Mouse (Mus musculus): Measurements from ENCODE around the gene Irx2. TPM values are rescaled to one million over a fixed set of nuclear protein-coding genes. Genes with fewer than 3 reads are reported as not detected.

Irx2 gene
- 10 to 100 TPM; 12.4 to 15.5 TPM for total RNA-seq (2021)

DNA sequence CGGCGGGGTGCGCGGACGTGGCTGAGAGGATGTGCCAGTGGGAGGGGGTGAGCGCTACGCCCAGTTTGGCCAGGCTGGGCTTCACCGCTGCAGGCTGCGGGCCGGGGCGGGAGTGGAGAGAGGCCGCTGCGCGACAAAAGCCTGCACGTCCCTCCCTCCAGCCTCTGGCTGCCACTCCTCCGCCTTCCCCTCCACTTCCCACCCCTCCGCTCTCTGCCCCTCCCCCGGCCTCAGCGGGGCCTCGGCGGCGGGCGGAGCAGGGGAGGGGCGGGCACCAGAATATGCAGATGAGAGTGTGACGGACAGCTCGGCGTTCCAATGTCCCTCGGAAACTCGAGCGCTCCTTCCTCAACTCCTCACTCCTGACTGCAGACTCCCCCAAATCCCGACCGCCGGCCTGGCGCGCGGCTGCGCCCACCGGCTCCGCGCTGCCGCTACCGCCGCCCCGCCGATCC lies at the start of gene Irx2:
Gene Irx2, plus strand, starts transcription at position 359 of the 455 bp plus-strand sequence.
- peak; percentile 82 for DNase-seq

DNA sequence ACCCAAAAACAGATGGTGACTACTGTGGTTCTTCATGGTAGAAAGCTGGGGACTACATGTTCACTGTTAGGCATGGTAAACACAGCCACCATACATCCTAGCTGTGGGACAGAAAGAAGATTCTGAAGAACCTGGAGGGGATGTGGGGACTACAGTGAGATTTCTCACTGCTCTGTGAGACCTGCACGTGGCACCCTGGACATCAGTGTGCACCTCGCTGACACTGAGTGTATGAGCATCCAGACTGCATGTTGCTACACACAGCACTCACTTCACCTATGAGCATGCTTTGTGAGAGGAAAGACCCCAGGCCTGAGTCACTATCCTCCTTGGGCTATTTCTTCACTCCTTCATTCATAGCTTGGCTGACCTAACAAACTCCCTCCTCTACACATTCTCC lies 47.3 kb upstream of the Irx2 start:
- DNase-seq, result no peak

GRCm38 (mm10) chr13:72592526-72592925 lies 36.1 kb upstream of the Irx2 start:
- no peak for DNase-seq

DNA sequence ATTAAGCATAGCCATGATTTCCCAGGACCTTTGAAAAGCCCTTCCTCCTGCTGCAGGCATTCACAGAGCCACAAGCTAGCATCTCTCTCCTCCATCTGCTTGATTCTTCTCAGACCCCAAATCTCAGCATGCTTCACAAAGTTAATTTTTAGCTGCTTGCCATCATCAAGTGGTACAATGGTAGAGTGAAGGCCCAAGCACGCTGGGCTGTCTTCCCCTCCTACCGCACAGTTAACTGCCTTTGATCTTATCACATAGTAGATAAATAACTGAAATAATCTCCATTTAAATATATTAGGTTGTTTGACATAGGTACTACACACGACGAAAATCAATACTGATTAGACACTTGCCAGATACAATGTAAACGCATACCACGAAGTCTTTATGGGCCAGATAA lies 35.3 kb upstream of the Irx2 start:
- DNase-seq, result no peak

- DNase-seq, result no peak
These were observed 34.9 kb upstream of the Irx2 start for GRCm38 (mm10) chr13:72593710-72594111.

GRCm38 (mm10) chr13:72599254-72599653 lies 29.4 kb upstream of the Irx2 start:
- no peak for DNase-seq

DNA sequence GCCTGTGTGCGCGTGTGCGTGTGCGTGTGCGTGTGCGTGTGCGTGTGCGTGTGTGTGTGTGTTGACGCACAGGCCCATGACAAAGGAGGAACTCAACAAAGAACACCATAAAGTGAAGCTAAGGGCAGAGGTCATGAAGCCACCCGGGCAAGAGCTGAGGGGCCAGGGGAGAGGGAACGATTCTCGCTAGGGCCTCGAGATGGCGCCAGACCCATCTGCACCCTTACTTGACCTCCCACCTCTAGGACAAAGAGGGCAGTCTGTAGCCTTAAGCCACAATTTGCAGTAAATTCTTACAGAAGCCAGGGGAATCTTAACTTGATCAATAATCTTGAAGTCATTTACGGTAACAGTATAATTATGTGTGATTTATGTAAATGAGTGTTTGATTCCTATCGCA lies 19.9 kb upstream of the Irx2 start:
- DNase-seq, result no peak

DNA sequence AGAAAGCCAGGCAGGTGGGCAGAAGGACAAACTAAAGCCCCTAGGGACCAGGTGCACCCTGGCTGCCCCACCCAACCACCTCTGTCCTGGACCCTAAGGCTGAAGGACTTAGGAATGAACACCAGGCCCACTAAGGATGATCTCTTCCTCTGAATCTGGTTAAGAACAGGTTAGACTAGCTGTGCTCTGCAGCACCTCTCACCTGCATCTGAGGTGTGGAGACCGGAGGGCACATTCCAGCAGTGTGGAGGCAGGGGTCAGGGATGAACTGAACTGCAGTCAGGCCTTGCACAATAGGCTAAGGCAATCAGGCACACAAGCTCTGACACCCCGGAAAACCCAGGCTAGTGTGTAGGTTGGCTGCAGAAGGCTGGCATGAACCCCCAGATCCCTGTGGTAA lies 18.3 kb upstream of the Irx2 start:
- no peak for DNase-seq

- peak; percentile 56 for DNase-seq
These were observed 4.4 kb upstream of the Irx2 start for GRCm38 (mm10) chr13:72623926-72624846.

- no peak for DNase-seq
These were observed 3.8 kb upstream of the Irx2 start for GRCm38 (mm10) chr13:72624847-72625170.

GRCm38 (mm10) chr13:72625236-72625950 lies 3.2 kb upstream of the Irx2 start:
- DNase-seq, result peak; percentile 32

- DNase-seq, result peak; percentile 20
These were observed 964 bp upstream of the Irx2 start for GRCm38 (mm10) chr13:72627391-72628321.

DNA sequence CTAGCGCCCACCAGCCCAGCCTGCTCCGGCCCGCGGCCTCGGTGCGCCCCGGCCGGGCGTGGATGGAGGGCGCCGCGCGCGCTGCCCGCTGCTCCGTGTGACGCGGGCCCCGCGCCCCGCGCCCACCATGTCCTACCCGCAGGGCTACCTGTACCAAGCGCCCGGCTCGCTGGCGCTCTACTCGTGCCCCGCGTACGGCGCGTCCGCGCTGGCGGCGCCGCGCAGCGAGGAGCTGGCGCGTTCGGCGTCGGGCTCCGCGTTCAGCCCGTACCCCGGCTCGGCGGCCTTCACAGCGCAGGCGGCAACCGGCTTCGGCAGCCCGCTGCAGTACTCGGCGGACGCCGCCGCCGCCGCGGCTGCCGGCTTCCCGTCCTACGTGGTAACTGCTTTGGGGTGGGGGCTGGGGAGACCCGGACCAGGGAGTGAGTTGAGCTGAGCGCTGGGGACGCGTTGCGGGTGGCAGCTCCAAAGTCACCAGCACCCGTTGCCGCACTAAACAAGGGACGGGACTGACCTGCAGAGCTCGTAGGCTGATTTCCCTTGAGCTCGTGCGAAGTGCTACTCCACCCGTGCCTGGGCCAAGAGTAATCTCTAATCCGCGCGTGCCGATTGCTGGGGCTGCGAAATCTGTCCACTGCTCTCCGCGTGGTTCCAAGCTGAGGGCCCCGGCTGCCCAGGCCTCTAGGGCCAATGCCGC lies 463 bp downstream of the Irx2 start:
- peak; percentile 26 for DNase-seq

GRCm38 (mm10) chr13:72629806-72630205 lies 1.2 kb downstream of the Irx2 start:
- no peak for DNase-seq

DNA sequence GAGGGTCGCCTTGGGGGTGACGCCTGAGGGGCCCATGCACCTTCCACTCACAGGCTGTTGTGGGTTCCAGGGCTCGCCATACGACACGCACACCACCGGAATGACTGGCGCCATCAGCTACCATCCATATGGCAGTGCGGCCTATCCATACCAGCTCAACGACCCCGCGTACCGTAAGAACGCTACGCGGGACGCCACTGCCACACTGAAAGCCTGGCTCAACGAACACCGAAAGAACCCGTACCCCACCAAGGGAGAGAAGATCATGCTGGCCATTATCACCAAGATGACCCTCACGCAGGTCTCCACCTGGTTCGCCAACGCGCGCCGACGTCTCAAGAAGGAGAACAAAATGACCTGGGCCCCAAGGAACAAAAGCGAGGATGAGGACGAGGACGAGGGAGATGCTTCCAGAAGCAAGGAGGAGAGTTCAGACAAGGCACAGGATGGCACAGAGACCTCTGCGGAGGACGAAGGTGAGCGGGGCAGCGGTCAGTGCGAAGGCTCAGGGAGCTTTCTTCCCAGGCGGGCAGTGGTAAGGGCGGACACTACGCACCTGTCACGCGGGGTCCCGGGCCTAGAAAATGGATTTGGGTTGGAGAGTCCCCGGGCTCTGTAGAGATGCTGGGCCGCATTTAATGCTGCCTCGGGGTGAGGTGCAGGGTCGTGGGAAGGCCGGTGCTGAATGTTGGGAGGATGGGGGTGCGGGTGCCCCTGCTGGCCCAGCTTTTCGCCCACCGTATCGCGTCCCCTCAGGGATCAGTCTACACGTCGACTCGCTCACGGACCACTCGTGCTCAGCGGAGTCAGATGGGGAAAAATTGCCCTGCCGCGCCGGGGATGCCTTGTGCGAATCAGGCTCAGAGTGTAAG lies 2.1 kb downstream of the Irx2 start:
- no peak for DNase-seq

DNA sequence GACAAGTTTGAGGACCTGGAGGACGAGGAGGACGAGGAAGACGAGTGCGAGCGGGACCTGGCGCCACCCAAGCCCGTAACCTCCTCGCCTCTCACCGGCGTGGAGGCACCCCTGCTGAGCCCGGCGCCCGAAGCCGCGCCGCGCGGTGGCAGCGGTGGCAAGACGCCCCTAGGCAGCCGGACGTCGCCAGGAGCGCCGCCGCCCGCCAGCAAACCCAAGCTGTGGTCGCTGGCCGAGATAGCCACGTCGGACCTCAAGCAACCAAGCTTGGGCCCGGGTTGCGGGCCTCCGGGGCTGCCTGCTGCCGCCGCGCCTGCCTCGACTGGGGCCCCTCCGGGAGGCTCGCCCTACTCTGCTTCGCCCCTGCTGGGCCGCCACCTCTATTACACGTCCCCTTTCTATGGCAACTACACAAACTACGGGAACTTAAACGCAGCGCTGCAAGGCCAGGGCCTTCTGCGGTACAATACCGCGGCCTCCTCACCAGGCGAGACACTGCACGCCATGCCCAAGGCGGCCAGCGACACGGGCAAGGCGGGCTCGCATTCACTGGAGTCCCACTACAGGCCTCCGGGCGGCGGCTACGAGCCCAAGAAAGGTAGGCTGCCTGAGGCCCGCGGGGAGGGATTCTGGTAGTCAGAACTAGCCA lies 2.9 kb downstream of the Irx2 start:
- peak; percentile 32 for DNase-seq

- DNase-seq, result no peak
These were observed 3.7 kb downstream of the Irx2 start for GRCm38 (mm10) chr13:72632361-72632760.

DNA sequence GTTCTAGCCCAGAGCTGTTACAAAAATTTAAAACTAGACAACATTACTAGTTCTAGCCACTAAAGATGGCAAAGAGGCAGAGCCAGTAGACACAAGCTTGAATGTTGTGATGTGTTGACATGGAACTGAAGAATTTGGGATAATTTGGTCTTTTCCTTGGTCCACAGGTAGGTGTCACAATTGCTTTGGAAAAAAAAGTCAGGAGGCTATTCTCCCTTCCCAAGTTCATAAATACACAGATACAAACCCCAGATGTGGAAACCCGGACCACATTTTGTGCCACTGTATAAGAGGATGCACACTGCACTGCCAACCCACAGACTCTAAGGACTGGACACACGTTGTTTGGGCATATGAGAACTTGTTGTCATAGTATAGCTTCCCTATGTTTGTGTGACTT lies 4.5 kb downstream of the Irx2 start:
- no peak for DNase-seq

GRCm38 (mm10) chr13:72634752-72635315 lies 6.2 kb downstream of the Irx2 start:
- DNase-seq, result no peak

DNA sequence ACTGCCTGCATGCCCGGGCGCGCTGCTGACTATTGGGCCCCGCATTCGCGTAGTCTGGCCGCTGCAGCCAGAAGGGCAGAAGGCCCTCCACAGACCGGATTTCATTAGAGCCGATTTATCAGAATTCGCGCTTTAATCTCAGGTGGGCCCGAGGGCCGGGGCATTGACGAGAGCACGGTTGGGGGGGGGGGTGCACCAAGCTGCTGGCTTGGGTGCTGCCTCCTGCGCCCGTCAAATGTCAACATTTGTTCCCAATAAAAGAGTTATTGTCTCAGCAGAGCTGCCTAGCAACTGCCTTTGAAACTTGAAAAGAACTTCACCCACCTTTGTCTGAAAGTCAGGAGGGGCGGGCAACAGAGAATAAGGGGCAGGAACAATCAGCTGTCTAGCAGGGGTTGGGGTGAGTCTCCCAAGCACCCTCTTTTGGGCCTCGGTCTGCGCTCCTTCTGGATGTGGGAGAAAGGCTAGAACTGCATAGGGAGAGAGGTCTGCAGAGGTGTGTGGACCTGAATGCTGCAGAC lies 7.8 kb downstream of the Irx2 start:
- no peak for DNase-seq

Measured in heart, postnatal 4 days (tissue).